16 mouse cellular contexts compared by ENCODE assay signal in the genomic region with DNA sequence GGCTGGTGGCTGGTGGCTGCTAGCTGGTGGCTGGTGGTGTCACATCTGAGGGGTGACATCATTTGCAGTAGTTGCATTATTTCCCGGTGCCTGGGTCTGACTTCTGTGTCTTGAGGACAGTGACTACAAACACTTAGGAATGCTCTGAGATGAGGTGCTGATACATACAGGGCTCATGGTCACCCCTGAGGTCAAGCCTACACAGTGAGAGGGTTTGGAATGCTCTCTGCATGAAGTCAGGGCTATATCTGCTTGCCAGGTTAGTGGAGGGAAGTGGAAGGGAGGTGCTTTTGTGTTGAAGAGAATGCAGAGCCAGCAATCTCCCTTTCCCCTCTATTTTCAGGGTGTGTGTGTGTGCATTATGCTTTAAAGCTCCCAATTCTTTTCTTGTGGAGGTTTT.
DNase-seq lines count a peak whose midpoint lies in the region; ATAC-seq and TF ChIP-seq lines count a peak whose summit lies in the region.
"Had no signal": no experiment of that assay in that cellular context is flagged by ENCODE, and none has a peak within 500 bp of the region (broad histone marks: within the 10 kb centered on the region; RNA-seq: fewer than 3 reads in every experiment).

No protein-coding gene starts in this region.

- no peak overlapping the region for H3K9ac ChIP-seq in lung, embryonic 14.5 days
- H3K9ac ChIP-seq: hindbrain, embryonic 12.5 days; kidney, embryonic 15.5 days; neural tube, embryonic 12.5 days had no signal

- H3K9me3 ChIP-seq in lung, embryonic 14.5 days (ENCODE audit: low read depth, low read length): no peaks in the 10 kb centered on the region
- H3K9me3 ChIP-seq: hindbrain, embryonic 12.5 days; kidney, embryonic 15.5 days; neural tube, embryonic 12.5 days had no signal

- no peaks in the 10 kb centered on the region for H3K4me1 ChIP-seq in lung, embryonic 14.5 days (ENCODE audit: insufficient read depth)
- H3K4me1 ChIP-seq: neural tube, embryonic 12.5 days had no signal

- ATAC-seq in lung, embryonic 14.5 days (ENCODE audit: insufficient read depth): peak; percentile 65; the same call in 1 of the 2 replicates

- DNase-seq in gastrocnemius, adult 2 months: no peak
- no peak for DNase-seq in gastrocnemius, postnatal 4 days (ENCODE audit: low spot score in 2 of 2)
- no peak for DNase-seq in lung, embryonic 14.5 days
- no peak for DNase-seq in lung, postnatal 10 days
- DNase-seq in NIH3T3 (ENCODE audit: low read depth): peak; percentile 53
- peak; percentile 61 to 75 for DNase-seq in heart, postnatal 10 days
- DNase-seq in urinary bladder, postnatal 4 days (ENCODE audit: low spot score in 2 of 2): no peak
- no peak for DNase-seq in cerebellum, postnatal 10 days
- DNase-seq: adrenal gland, postnatal 36 days; cerebellum, postnatal 14 days; liver; midbrain, embryonic 14.5 days had no signal

- H3K36me3 ChIP-seq in lung, embryonic 14.5 days (ENCODE audit: insufficient read depth): no peaks in the 10 kb centered on the region
- H3K36me3 ChIP-seq: hindbrain, embryonic 12.5 days; kidney, embryonic 15.5 days; neural tube, embryonic 12.5 days had no signal

- no peak overlapping the region for H3K4me2 ChIP-seq in lung, embryonic 14.5 days
- H3K4me2 ChIP-seq: hindbrain, embryonic 12.5 days; kidney, embryonic 15.5 days; neural tube, embryonic 12.5 days had no signal

- H3K27me3 ChIP-seq in lung, embryonic 14.5 days (ENCODE audit: insufficient read depth, low read length): no peaks in the 10 kb centered on the region
- H3K27me3 ChIP-seq: hindbrain, embryonic 12.5 days; kidney, embryonic 15.5 days; neural tube, embryonic 12.5 days had no signal

- no peak for TF ChIP-seq CTCF in gastrocnemius, adult 2 months (IDR thresholded peaks at IDR 0.05)
- no peak for TF ChIP-seq CTCF in lung, embryonic 14.5 days (IDR thresholded peaks at IDR 0.05; ENCODE audit: low read depth)

- intact Hi-C loops in gastrocnemius, adult 2 months (cut with DNase I): loop anchor here (2.0 to 10.0 kb wide), 3 partner anchors 41 to 411 kb away; no protein-coding TSS in a partner anchor
- intact Hi-C loops in heart, postnatal 10 days (cut with DNase I): loop anchor here (1.0 to 2.0 kb wide), 2 partner anchors 17 to 22 kb away; no protein-coding TSS in a partner anchor

- WGBS in lung, embryonic 14.5 days: 23% methylated on average over 1 of the region's 1 CpGs

- peak overlapping the region; percentile 86 for H3K27ac ChIP-seq in gastrocnemius, adult 2 months
- peak overlapping the region; percentile 64; the same call in 1 of the 2 replicates for H3K27ac ChIP-seq in lung, embryonic 14.5 days (ENCODE audit: low read depth)
- H3K27ac ChIP-seq: hindbrain, embryonic 12.5 days; layer of hippocampus, adult 2 months; neural tube, embryonic 12.5 days had no signal

- no peak overlapping the region for H3K4me3 ChIP-seq in gastrocnemius, adult 2 months
- H3K4me3 ChIP-seq in lung, embryonic 14.5 days (ENCODE audit: low read depth, low read length): no peak overlapping the region
- H3K4me3 ChIP-seq: hindbrain, embryonic 12.5 days; kidney, embryonic 15.5 days; layer of hippocampus, adult 2 months; neural tube, embryonic 12.5 days had no signal

Comparison
In these comparisons a context has a peak if more than half of its experiments do, and no peak if none do; other contexts are left out.
1. DNase-seq: peak in NIH3T3 (single experiment) and heart, postnatal 10 days (2 of 2); none in gastrocnemius, adult 2 months (single experiment), gastrocnemius, postnatal 4 days (0 of 2), lung, embryonic 14.5 days (single experiment), lung, postnatal 10 days (single experiment), urinary bladder, postnatal 4 days (0 of 2) and cerebellum, postnatal 10 days (0 of 2).